Mouse (Mus musculus): ENCODE data around the gene Luc7l2.
"Not testable (repeated sequence)": the region's sequence is repeated elsewhere in the genome, so short reads cannot be mapped to it uniquely, and the experiment has no call there.

- not testable (repeated sequence) for TF ChIP-seq POLR2AphosphoS5 (IDR thresholded peaks at IDR 0.05; ENCODE audit: insufficient replicate concordance, low read depth, low read length); CTCF (IDR thresholded peaks at IDR 0.05; ENCODE audit: low read depth, low read length); GATA1 (IDR thresholded peaks at IDR 0.05; ENCODE audit: borderline replicate concordance, low read length); TAL1 (conservative IDR thresholded peaks at IDR 0.05; ENCODE audit: low read depth, low read length); GATA2 (IDR thresholded peaks at IDR 0.05; ENCODE audit: borderline replicate concordance, low read depth, low read length)
Observed at GRCm38 (mm10) chr6:38544141-38544540, 7.0 kb upstream of the Luc7l2 start.

Measured in G1E (cell line).